Mouse (Mus musculus) heart, postnatal 14 days (tissue): ENCODE measurements around the gene Epdr1. TPM values are rescaled to one million over a fixed set of nuclear protein-coding genes. Genes with fewer than 3 reads are reported as not detected.

Experiments
- DNase-seq, 2 experiments: peaks; one replicate each; pipeline ENCODE4 v3.0.0; 2021 to 2022
- intact Hi-C: fragments of 180-260 bp; cut with DNase I; formaldehyde crosslinking; loops from one replicate; pipeline ENCODE4 v1.15.1; 2025
- long read RNA-seq, 2 experiments: library from polyadenylated mRNA; stranded (forward); transcript quantifications; one replicate each; pipeline ENCODE4 v2.0.0; 2021
- total RNA-seq, 2 experiments: library from RNA; stranded (reverse); gene quantifications; 2 replicates each; pipeline ENCODE4 v1.2.3; 2021

Gene Epdr1
- total RNA-seq, result 10 to 100 TPM; 10.2 to 11.1 TPM
- long read RNA-seq, experiment 1, transcript Epdr1-201 (3 exons, 2,363 nt), result major isoform, 30 of 32 reads
- long read RNA-seq, experiment 1, partial matches to known transcripts, result 1 of 32 reads
- long read RNA-seq, experiment 1, other reads (novel, unspliced or antisense), result 1 of 32 reads
- long read RNA-seq, experiment 2, transcript Epdr1-201 (3 exons, 2,363 nt), result major isoform, 33 of 34 reads
- long read RNA-seq, experiment 2, partial matches to known transcripts, result 0 of 34 reads
- long read RNA-seq, experiment 2, other reads (novel, unspliced or antisense), result 1 of 34 reads

- intact Hi-C loops, result no loop called here
- DNase-seq, result peak; percentile 37 to 62
Measured at GRCm38 (mm10) chr13:19619216-19619927, at the start of gene Epdr1. Epdr1 (minus strand) TSS chr13:19619927.

GRCm38 (mm10) chr13:19668355-19669140 is 48.8 kb upstream of the Epdr1 start:
- DNase-seq, result no peak
- intact Hi-C loops, result no loop called here

GRCm38 (mm10) chr13:19652405-19652804 is 32.7 kb upstream of the Epdr1 start:
- intact Hi-C loops, result no loop called here
- DNase-seq, result no peak

- DNase-seq, result no peak
- intact Hi-C loops, result no loop called here
Measured at GRCm38 (mm10) chr13:19649824-19650223, 30.1 kb upstream of the Epdr1 start.

GRCm38 (mm10) chr13:19644225-19644624 is 24.5 kb upstream of the Epdr1 start:
- DNase-seq, result no peak
- intact Hi-C loops, result no loop called here

- intact Hi-C loops, result no loop called here
Measured at GRCm38 (mm10) chr13:19643519-19643918, 23.8 kb upstream of the Epdr1 start.

GRCm38 (mm10) chr13:19640203-19640851 is 20.6 kb upstream of the Epdr1 start:
- no peak for DNase-seq
- intact Hi-C loops, result no loop called here

More at GRCm38 (mm10) chr13:19643519-19643918, 23.8 kb upstream of the Epdr1 start:
- no peak for DNase-seq

GRCm38 (mm10) chr13:19636131-19636530 is 16.4 kb upstream of the Epdr1 start:
- peak in 1 of 2 experiments; percentile 12 for DNase-seq
- intact Hi-C loops, result loop anchor here (5.0 kb wide), 1 partner anchor 269 kb away; no protein-coding TSS in a partner anchor

- no peak for DNase-seq
Measured at GRCm38 (mm10) chr13:19630768-19631709, 11.3 kb upstream of the Epdr1 start.

GRCm38 (mm10) chr13:19626473-19626872 is 6.7 kb upstream of the Epdr1 start:
- DNase-seq, result no peak
- intact Hi-C loops, result no loop called here

More at GRCm38 (mm10) chr13:19630768-19631709, 11.3 kb upstream of the Epdr1 start:
- intact Hi-C loops, result no loop called here

- no peak for DNase-seq
- intact Hi-C loops, result no loop called here
Measured at GRCm38 (mm10) chr13:19624632-19625320, 5.0 kb upstream of the Epdr1 start.

- intact Hi-C loops, result no loop called here
- no peak for DNase-seq
Measured at GRCm38 (mm10) chr13:19623228-19623905, 3.6 kb upstream of the Epdr1 start.

- intact Hi-C loops, result no loop called here
- DNase-seq, result peak; percentile 35 to 53
Measured at GRCm38 (mm10) chr13:19622573-19623227, 3.0 kb upstream of the Epdr1 start, which contains the start of gene Sfrp4. Sfrp4 (plus strand) TSS chr13:19623104.

GRCm38 (mm10) chr13:19618841-19619215 is 899 bp downstream of the Epdr1 start:
- DNase-seq, result peak in 1 of 2 experiments; percentile 11

GRCm38 (mm10) chr13:19618081-19618480 is 1.6 kb downstream of the Epdr1 start:
- DNase-seq, result no peak
- intact Hi-C loops, result no loop called here

More at GRCm38 (mm10) chr13:19618841-19619215, 899 bp downstream of the Epdr1 start:
- intact Hi-C loops, result no loop called here

GRCm38 (mm10) chr13:19614311-19614710 is 5.4 kb downstream of the Epdr1 start:
- DNase-seq, result no peak
- intact Hi-C loops, result no loop called here

- intact Hi-C loops, result no loop called here
Measured at GRCm38 (mm10) chr13:19613426-19613825, 6.3 kb downstream of the Epdr1 start.

GRCm38 (mm10) chr13:19612963-19613362 is 6.8 kb downstream of the Epdr1 start:
- DNase-seq, result no peak
- intact Hi-C loops, result no loop called here

More at GRCm38 (mm10) chr13:19613426-19613825, 6.3 kb downstream of the Epdr1 start:
- DNase-seq, result no peak
